Mouse (Mus musculus): ENCODE data around the gene Myoz2. TPM values are rescaled to one million over a fixed set of nuclear protein-coding genes. Genes with fewer than 3 reads are reported as not detected.

Gene Myoz2
- not detected in 2 replicates for polyA plus RNA-seq (2012; ENCODE audit: insufficient read depth, insufficient read length, missing spikeins)

- Histone ChIP-seq H3K4me3 (ENCODE audit: insufficient read depth, low read length) (no peak within 1 kb of the TSS), H3K4me1 (ENCODE audit: control insufficient read depth, insufficient read depth, low read length) (no peaks in the 10 kb centered on the region), H3K27ac (ENCODE audit: insufficient read depth, low read depth, low read length) (no peak within 1 kb of the TSS)
- no peak for TF ChIP-seq POLR2A (IDR thresholded peaks at IDR 0.05; ENCODE audit: borderline replicate concordance, low read depth, low read length)
- TF ChIP-seq CTCF (IDR thresholded peaks at IDR 0.05; ENCODE audit: low read depth, low read length), result no peak
Observed at GRCm38 (mm10) chr3:123034752-123035151, at the start of gene Myoz2. Gene Myoz2, minus strand, starts transcription at chr3:123035015.

GRCm38 (mm10) chr3:123081665-123082064, 46.9 kb upstream of the Myoz2 start:
- Histone ChIP-seq H3K27ac (ENCODE audit: insufficient read depth, low read depth, low read length) (no peak overlapping the region), H3K4me1 (ENCODE audit: control insufficient read depth, insufficient read depth, low read length) (no peaks in the 10 kb centered on the region), H3K4me3 (ENCODE audit: insufficient read depth, low read length) (no peak overlapping the region)
- TF ChIP-seq CTCF (IDR thresholded peaks at IDR 0.05; ENCODE audit: low read depth, low read length) (no peak), POLR2A (IDR thresholded peaks at IDR 0.05; ENCODE audit: borderline replicate concordance, low read depth, low read length) (no peak)

- no peak overlapping the region for H3K27ac ChIP-seq (ENCODE audit: insufficient read depth, low read depth, low read length)
- no peaks in the 10 kb centered on the region for H3K4me1 ChIP-seq (ENCODE audit: control insufficient read depth, insufficient read depth, low read length)
- H3K4me3 ChIP-seq (ENCODE audit: insufficient read depth, low read length), result no peak overlapping the region
- TF ChIP-seq POLR2A (IDR thresholded peaks at IDR 0.05; ENCODE audit: borderline replicate concordance, low read depth, low read length) (no peak), CTCF (IDR thresholded peaks at IDR 0.05; ENCODE audit: low read depth, low read length) (no peak)
Observed at GRCm38 (mm10) chr3:123080943-123081342, 46.1 kb upstream of the Myoz2 start.

GRCm38 (mm10) chr3:123080017-123080725, 45.4 kb upstream of the Myoz2 start:
- no peak overlapping the region for H3K4me3 ChIP-seq (ENCODE audit: insufficient read depth, low read length)
- no peak for TF ChIP-seq CTCF (IDR thresholded peaks at IDR 0.05; ENCODE audit: low read depth, low read length)
- no peak for TF ChIP-seq POLR2A (IDR thresholded peaks at IDR 0.05; ENCODE audit: borderline replicate concordance, low read depth, low read length)
- no peak overlapping the region for H3K27ac ChIP-seq (ENCODE audit: insufficient read depth, low read depth, low read length)
- H3K4me1 ChIP-seq (ENCODE audit: control insufficient read depth, insufficient read depth, low read length), result no peaks in the 10 kb centered on the region

DNA sequence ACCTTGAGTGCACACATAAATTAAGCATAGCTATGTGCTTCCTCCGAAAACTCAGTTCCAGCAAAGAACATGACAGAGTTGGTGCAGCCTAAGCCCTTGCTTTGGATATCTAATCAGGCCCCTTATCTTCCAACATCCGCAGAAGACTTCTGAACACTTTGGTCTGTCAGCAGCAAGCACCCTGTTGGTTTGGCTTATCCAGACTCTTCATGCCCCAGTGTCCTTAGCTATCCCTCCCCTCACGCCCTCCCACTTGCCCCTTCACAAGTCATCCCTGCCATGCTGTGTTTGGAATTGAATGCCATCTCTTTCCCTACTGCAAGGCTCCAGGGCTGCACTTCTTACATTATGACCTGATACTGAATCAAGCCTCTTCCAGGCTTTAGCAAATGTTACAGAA, 40.9 kb upstream of the Myoz2 start:
- no peak for TF ChIP-seq CTCF (IDR thresholded peaks at IDR 0.05; ENCODE audit: low read depth, low read length)
- TF ChIP-seq POLR2A (IDR thresholded peaks at IDR 0.05; ENCODE audit: borderline replicate concordance, low read depth, low read length), result no peak
- Histone ChIP-seq H3K27ac (ENCODE audit: insufficient read depth, low read depth, low read length) (no peak overlapping the region), H3K4me1 (ENCODE audit: control insufficient read depth, insufficient read depth, low read length) (no peaks in the 10 kb centered on the region), H3K4me3 (ENCODE audit: insufficient read depth, low read length) (no peak overlapping the region)

DNA sequence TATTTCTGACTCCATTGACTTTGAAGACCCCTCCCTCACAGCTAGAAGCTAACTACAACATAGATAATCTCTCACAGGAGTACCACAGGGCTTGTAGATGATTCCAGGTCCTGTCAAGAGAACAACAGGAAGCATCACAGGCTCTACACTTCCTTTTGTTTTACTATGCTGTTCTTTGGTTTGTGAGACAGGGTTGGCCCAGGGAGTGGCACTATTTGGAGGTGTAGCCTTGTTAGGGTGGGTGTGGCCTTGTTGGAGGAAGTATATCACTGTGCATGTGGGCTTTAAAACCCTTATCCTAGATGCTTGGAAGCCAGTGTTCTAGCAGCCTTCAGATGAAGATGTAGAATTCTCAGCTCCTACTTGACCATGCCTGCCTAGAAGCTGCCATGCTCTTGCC, 40.2 kb upstream of the Myoz2 start:
- no peaks in the 10 kb centered on the region for H3K4me1 ChIP-seq (ENCODE audit: control insufficient read depth, insufficient read depth, low read length)
- TF ChIP-seq CTCF (IDR thresholded peaks at IDR 0.05; ENCODE audit: low read depth, low read length), result no peak
- no peak for TF ChIP-seq POLR2A (IDR thresholded peaks at IDR 0.05; ENCODE audit: borderline replicate concordance, low read depth, low read length)

DNA sequence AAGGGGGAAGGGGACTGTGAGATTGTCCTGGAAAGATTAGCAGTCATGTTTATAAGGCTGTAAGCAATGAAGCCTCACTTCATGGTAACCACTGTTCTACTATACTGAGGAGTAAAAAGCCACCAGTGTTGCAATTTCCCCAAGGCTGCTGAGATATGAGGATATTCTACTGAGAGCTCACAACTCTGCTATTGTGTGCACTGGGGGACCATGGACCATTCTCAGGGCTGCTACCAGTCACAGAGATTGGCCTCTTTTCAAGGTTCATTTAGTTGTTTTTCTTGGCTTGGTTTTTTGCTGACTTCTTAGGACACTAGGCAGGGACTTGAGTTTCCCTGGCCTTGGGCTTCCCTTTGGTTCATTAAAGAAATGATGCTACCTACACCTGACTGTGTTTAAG, 38.5 kb upstream of the Myoz2 start:
- TF ChIP-seq POLR2A (IDR thresholded peaks at IDR 0.05; ENCODE audit: borderline replicate concordance, low read depth, low read length), result no peak
- no peak for TF ChIP-seq CTCF (IDR thresholded peaks at IDR 0.05; ENCODE audit: low read depth, low read length)
- H3K27ac ChIP-seq (ENCODE audit: insufficient read depth, low read depth, low read length), result no peak overlapping the region
- H3K4me1 ChIP-seq (ENCODE audit: control insufficient read depth, insufficient read depth, low read length), result no peaks in the 10 kb centered on the region
- H3K4me3 ChIP-seq (ENCODE audit: insufficient read depth, low read length), result no peak overlapping the region

More for the DNA sequence above, 40.2 kb upstream of the Myoz2 start:
- H3K27ac ChIP-seq (ENCODE audit: insufficient read depth, low read depth, low read length), result no peak overlapping the region
- no peak overlapping the region for H3K4me3 ChIP-seq (ENCODE audit: insufficient read depth, low read length)

- H3K4me1 ChIP-seq (ENCODE audit: control insufficient read depth, insufficient read depth, low read length), result no peaks in the 10 kb centered on the region
- H3K27ac ChIP-seq (ENCODE audit: insufficient read depth, low read depth, low read length), result no peak overlapping the region
- no peak for TF ChIP-seq POLR2A (IDR thresholded peaks at IDR 0.05; ENCODE audit: borderline replicate concordance, low read depth, low read length)
- no peak for TF ChIP-seq CTCF (IDR thresholded peaks at IDR 0.05; ENCODE audit: low read depth, low read length)
- no peak overlapping the region for H3K4me3 ChIP-seq (ENCODE audit: insufficient read depth, low read length)
Observed at GRCm38 (mm10) chr3:123072472-123072871, 37.7 kb upstream of the Myoz2 start.

- Histone ChIP-seq H3K27ac (ENCODE audit: insufficient read depth, low read depth, low read length) (no peak overlapping the region), H3K4me1 (ENCODE audit: control insufficient read depth, insufficient read depth, low read length) (no peaks in the 10 kb centered on the region), H3K4me3 (ENCODE audit: insufficient read depth, low read length) (no peak overlapping the region)
- no peak for TF ChIP-seq CTCF (IDR thresholded peaks at IDR 0.05; ENCODE audit: low read depth, low read length)
- TF ChIP-seq POLR2A (IDR thresholded peaks at IDR 0.05; ENCODE audit: borderline replicate concordance, low read depth, low read length), result no peak
Observed at GRCm38 (mm10) chr3:123070996-123071395, 36.2 kb upstream of the Myoz2 start.

- H3K4me1 ChIP-seq (ENCODE audit: control insufficient read depth, insufficient read depth, low read length), result peaks cover 10% of the 10 kb centered on the region
- no peak overlapping the region for H3K27ac ChIP-seq (ENCODE audit: insufficient read depth, low read depth, low read length)
- TF ChIP-seq CTCF (IDR thresholded peaks at IDR 0.05; ENCODE audit: low read depth, low read length) (no peak), POLR2A (IDR thresholded peaks at IDR 0.05; ENCODE audit: borderline replicate concordance, low read depth, low read length) (no peak)
Observed at GRCm38 (mm10) chr3:123066836-123067235, 32.0 kb upstream of the Myoz2 start.

More at GRCm38 (mm10) chr3:123066836-123067235, 32.0 kb upstream of the Myoz2 start:
- no peak overlapping the region for H3K4me3 ChIP-seq (ENCODE audit: insufficient read depth, low read length)

All from bone marrow macrophage, adult 2 months (primary cell).